Mouse (Mus musculus) CH12.LX (cell line): ENCODE results near the gene Krt20. TPM values are rescaled to one million over a fixed set of nuclear protein-coding genes. Genes with fewer than 3 reads are reported as not detected.

ENCODE experiments used
- DNase-seq: peaks from one replicate; pipeline ENCODE4 v3.0.0-alpha.2; 2013; ENCODE audit errors: extremely low read depth
- H3K27ac ChIP-seq: 2 replicates; pipeline ENCODE4 v1.5.1; 2012; ENCODE audit warnings: low read depth, mild to moderate bottlenecking, control low read depth, moderate library complexity; ENCODE audit not compliant: insufficient read depth
- H3K27me3 ChIP-seq: replicated peaks from 2 replicates; pipeline ENCODE3; 2012; ENCODE audit warnings: inconsistent platforms
- H3K36me3 ChIP-seq, 2 experiments: replicated peaks in 1 of 2; 2 replicates each; pipeline versions ENCODE3 to v1.6.1; 2012; ENCODE audit warnings: inconsistent platforms in 1 of 2, low read length in 1 of 2, mild to moderate bottlenecking in 1 of 2, mixed read lengths in 1 of 2, moderate library complexity in 1 of 2; ENCODE audit not compliant: control insufficient read depth in 1 of 2, insufficient read depth in 1 of 2
- H3K4me1 ChIP-seq, 2 experiments: 2 replicates each; pipeline ENCODE4 v1.6.1; 2012; ENCODE audit warnings: inconsistent platforms in 1 of 2, moderate library complexity in 1 of 2; ENCODE audit not compliant: insufficient read depth in 2 of 2, control insufficient read depth in 1 of 2
- H3K4me2 ChIP-seq: 2 replicates; pipeline ENCODE4 v1.6.1; 2012; ENCODE audit warnings: low read depth, mild to moderate bottlenecking, control low read depth; ENCODE audit not compliant: poor library complexity, insufficient read depth, severe bottlenecking
- H3K4me3 ChIP-seq, 3 experiments: fragments of 150-350 bp in 1 of 3; sonication (generic) in 1 of 3; replicated peaks in 1 of 3; 2 replicates each; pipeline versions ENCODE3 to v1.5.1; 2011 to 2012; ENCODE audit warnings: low read depth in 2 of 3, low read length in 2 of 3, mild to moderate bottlenecking in 2 of 3, moderate library complexity in 2 of 3, control low read depth in 1 of 3, improper control_type of control experiment in 1 of 3, inconsistent platforms in 1 of 3, mixed read lengths in 1 of 3; ENCODE audit not compliant: poor library complexity in 1 of 3
- H3K79me2 ChIP-seq: replicated peaks from 2 replicates; pipeline ENCODE4 v1.6.1; 2012; ENCODE audit warnings: mild to moderate bottlenecking, moderate library complexity; ENCODE audit not compliant: control insufficient read depth, poor library complexity, insufficient read depth, severe bottlenecking; ENCODE audit errors: extremely low read depth
- H3K9ac ChIP-seq: 2 replicates; pipeline ENCODE4 v1.6.1; 2012; ENCODE audit warnings: low read depth, mild to moderate bottlenecking, control low read depth, moderate library complexity; ENCODE audit not compliant: insufficient read depth
- H3K9me3 ChIP-seq: replicated peaks from 2 replicates; pipeline ENCODE3; 2012; ENCODE audit warnings: low read length, inconsistent platforms, mixed read lengths
- BHLHE40 ChIP-seq: IDR thresholded peaks from 2 replicates; pipeline ENCODE4 v1.6.1; 2011; ENCODE audit warnings: mild to moderate bottlenecking, low read depth, low read length, improper control_type of control experiment
- CHD1 ChIP-seq: IDR thresholded peaks from 2 replicates; pipeline ENCODE4 v1.6.1; 2012; ENCODE audit warnings: low read depth, low read length, improper control_type of control experiment, inconsistent platforms
- CHD2 ChIP-seq: IDR thresholded peaks from 2 replicates; pipeline ENCODE4 v1.6.1; 2011; ENCODE audit warnings: low read length, improper control_type of control experiment
- CTCF ChIP-seq, 2 experiments: IDR thresholded peaks in 1 of 2; conservative IDR thresholded peaks in 1 of 2; 2 replicates each; pipeline ENCODE4 v1.5.1; 2011 to 2012; ENCODE audit warnings: low read depth in 2 of 2, low read length in 2 of 2, improper control_type of control experiment in 1 of 2, inconsistent platforms in 1 of 2, mild to moderate bottlenecking in 1 of 2, moderate library complexity in 1 of 2
- E2F4 ChIP-seq: IDR thresholded peaks from 2 replicates; pipeline ENCODE4 v1.6.1; 2011; ENCODE audit warnings: low read depth, low read length, improper control_type of control experiment; ENCODE audit not compliant: insufficient replicate concordance
- ETS1 ChIP-seq: conservative IDR thresholded peaks from 2 replicates; pipeline ENCODE4 v1.6.1; 2012; ENCODE audit warnings: low read depth, mild to moderate bottlenecking, inconsistent platforms, low read length, improper control_type of control experiment, moderate library complexity
- JUND ChIP-seq: conservative IDR thresholded peaks from 2 replicates; pipeline ENCODE4 v1.6.1; 2011; ENCODE audit warnings: low read depth, low read length, improper control_type of control experiment
- KAT2A ChIP-seq: IDR thresholded peaks from 2 replicates; pipeline ENCODE4 v1.6.1; 2012; ENCODE audit warnings: low read length, improper control_type of control experiment, inconsistent platforms; ENCODE audit not compliant: insufficient replicate concordance
- MAX ChIP-seq: IDR thresholded peaks from 2 replicates; pipeline ENCODE4 v1.6.1; 2011; ENCODE audit warnings: low read length, improper control_type of control experiment
- MAZ ChIP-seq: IDR thresholded peaks from 2 replicates; pipeline ENCODE4 v1.6.1; 2012; ENCODE audit warnings: low read depth, mild to moderate bottlenecking, inconsistent platforms, low read length, improper control_type of control experiment, moderate library complexity
- MEF2A ChIP-seq: IDR thresholded peaks from 2 replicates; pipeline ENCODE4 v1.6.1; 2014; ENCODE audit warnings: low read depth, mild to moderate bottlenecking, inconsistent platforms, low read length, improper control_type of control experiment, borderline replicate concordance
- MYC ChIP-seq: IDR thresholded peaks from 2 replicates; pipeline ENCODE4 v1.6.1; 2011; ENCODE audit warnings: low read depth, mild to moderate bottlenecking, improper control_type of control experiment, low read length
- NELFE ChIP-seq: IDR thresholded peaks from 2 replicates; pipeline ENCODE4 v1.6.1; 2011; ENCODE audit warnings: low read depth, low read length, improper control_type of control experiment
- NRF1 ChIP-seq: IDR thresholded peaks from 2 replicates; pipeline ENCODE4 v1.6.1; 2014; ENCODE audit warnings: low read depth, mild to moderate bottlenecking, inconsistent platforms, low read length, improper control_type of control experiment, moderate library complexity
- PAX5 ChIP-seq: IDR thresholded peaks from 2 replicates; pipeline ENCODE4 v1.6.1; 2012; ENCODE audit warnings: low read length, inconsistent platforms, mixed read lengths
- POLR2AphosphoS2 ChIP-seq: IDR thresholded peaks from 2 replicates; pipeline ENCODE4 v1.6.1; 2011; ENCODE audit warnings: low read depth, low read length, improper control_type of control experiment
- RAD21 ChIP-seq: IDR thresholded peaks from 2 replicates; pipeline ENCODE4 v1.6.1; 2011; ENCODE audit warnings: low read depth, mild to moderate bottlenecking, low read length, improper control_type of control experiment, moderate library complexity
- SIN3A ChIP-seq: IDR thresholded peaks from 2 replicates; pipeline ENCODE4 v1.6.1; 2012; ENCODE audit warnings: low read length, improper control_type of control experiment, inconsistent platforms
- TBP ChIP-seq: conservative IDR thresholded peaks from 2 replicates; pipeline ENCODE4 v1.6.1; 2011; ENCODE audit warnings: low read depth, low read length, improper control_type of control experiment
- UBTF ChIP-seq: IDR thresholded peaks from 2 replicates; pipeline ENCODE4 v1.6.1; 2012; ENCODE audit warnings: low read depth, mild to moderate bottlenecking, inconsistent platforms, low read length, improper control_type of control experiment, moderate library complexity
- USF1 ChIP-seq: IDR thresholded peaks from 2 replicates; pipeline ENCODE4 v1.6.1; 2014; ENCODE audit warnings: low read depth, mild to moderate bottlenecking, inconsistent platforms, low read length, improper control_type of control experiment
- USF2 ChIP-seq: conservative IDR thresholded peaks from 2 replicates; pipeline ENCODE4 v1.6.1; 2011; ENCODE audit warnings: low read depth, low read length, improper control_type of control experiment
- ZC3H11A ChIP-seq: IDR thresholded peaks from 2 replicates; pipeline ENCODE4 v1.6.1; 2012; ENCODE audit warnings: low read depth, mild to moderate bottlenecking, inconsistent platforms, low read length, improper control_type of control experiment
- ZMIZ1 ChIP-seq: IDR thresholded peaks from 2 replicates; pipeline ENCODE4 v1.6.1; 2012; ENCODE audit warnings: low read depth, mild to moderate bottlenecking, inconsistent platforms, low read length, improper control_type of control experiment
- ZNF384 ChIP-seq: IDR thresholded peaks from 2 replicates; pipeline ENCODE4 v1.6.1; 2012; ENCODE audit warnings: low read depth, low read length, improper control_type of control experiment, inconsistent platforms
- dilution Hi-C: fragments of 300-500 bp; cut with MboI; formaldehyde crosslinking; loops from 2 replicates; pipeline ENCODE4 v1.14.3; 2020; ENCODE audit warnings: low sequenced_read_pairs; ENCODE audit not compliant: extremely low pct_unique_long_range_greater_than_20kb, extremely low pct_ligation_motif_present
- in situ Hi-C: fragments of 300-500 bp; cut with MboI; formaldehyde crosslinking; loops from 3 replicates; pipeline ENCODE4 v1.14.3; 2019; ENCODE audit warnings: low sequenced_read_pairs, low pct_ligation_motif_present, low pct_unique_long_range_greater_than_20kb, mixed read lengths
- polyA plus RNA-seq: library from polyadenylated mRNA; unstranded; fragments of >175 nt; gene quantifications from 2 replicates; pipeline ENCODE4 v1.2.1, GENCODE M21; 2012; ENCODE audit warnings: low read depth; ENCODE audit not compliant: insufficient read length
- total RNA-seq, 2 experiments: library from RNA; depleted of rRNA; stranded (reverse); fragments of 300-350 nt in 1 of 2; fragments of >200 nt in 1 of 2; gene quantifications; 2 replicates each; pipeline ENCODE4 v1.2.3; 2012 to 2014

The Krt20 gene
- total and polyA plus RNA-seq, 3 experiments, result not detected

DNA sequence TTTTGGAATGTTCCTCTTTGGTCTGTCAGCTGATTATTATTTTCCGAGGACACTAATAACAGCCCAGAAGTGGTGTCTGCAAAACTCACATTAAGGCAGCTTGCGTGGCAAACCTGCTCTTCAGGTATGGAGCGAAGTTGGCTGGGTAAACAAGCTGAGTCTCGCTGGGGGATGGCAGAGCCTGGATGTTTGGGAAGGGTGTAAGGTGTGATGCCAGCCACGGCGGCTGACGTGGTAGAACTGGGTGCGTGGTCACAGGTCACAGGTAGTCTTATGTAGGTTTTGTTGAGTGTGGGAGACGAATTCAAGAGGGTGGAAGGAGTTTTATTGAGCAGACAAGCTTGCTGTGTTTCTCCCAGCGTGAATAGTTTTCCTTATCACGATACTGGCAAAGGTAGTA, 30.6 kb upstream of the Krt20 start:
- H3K4me3 ChIP-seq, result no peak overlapping the region
- H3K9ac ChIP-seq, result no peak overlapping the region
- H3K79me2 ChIP-seq, result no peaks in the 10 kb centered on the region
- H3K9me3 ChIP-seq, result no peaks in the 10 kb centered on the region
- H3K27me3 ChIP-seq, result peaks cover 84% of the 10 kb centered on the region
- no peak overlapping the region for H3K4me2 ChIP-seq
- H3K4me1 ChIP-seq, result no peaks in the 10 kb centered on the region
- H3K36me3 ChIP-seq, result no peaks in the 10 kb centered on the region
- TF ChIP-seq NRF1 (no peak), MAX (no peak), MAZ (no peak), POLR2AphosphoS2 (no peak), CHD2 (no peak), MEF2A (no peak), CHD1 (no peak), KAT2A (no peak), USF2 (no peak), USF1 (no peak), JUND (no peak), SIN3A (no peak), ETS1 (no peak), E2F4 (no peak), RAD21 (no peak)
- no peak for DNase-seq
- H3K27ac ChIP-seq, result no peak overlapping the region
- in situ Hi-C loops (loop anchor here (10.0 kb wide), 2 partner anchors 536 to 826 kb away; no protein-coding TSS in a partner anchor), dilution Hi-C loops (no loop called here)

DNA sequence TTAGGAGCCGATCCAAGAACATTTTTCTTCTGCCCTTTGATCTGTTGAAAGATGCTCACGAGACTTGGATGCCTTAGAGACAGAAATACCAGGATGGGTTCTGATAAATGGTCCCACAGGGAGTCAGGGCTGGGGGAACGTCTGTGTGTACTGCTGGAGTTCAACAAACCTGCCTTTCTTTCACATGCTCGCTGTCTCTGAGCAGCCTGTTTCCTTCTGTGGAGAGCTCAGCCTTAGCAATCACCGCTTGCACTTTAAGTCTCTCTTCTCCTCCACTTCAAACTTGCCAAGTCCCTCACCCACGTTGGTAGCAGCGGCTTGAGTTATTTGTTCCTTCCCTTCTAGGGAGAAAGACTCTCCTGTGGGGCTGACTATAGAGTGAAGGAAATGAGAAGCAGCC, 28.4 kb upstream of the Krt20 start:
- Histone ChIP-seq H3K4me2 (no peak overlapping the region), H3K27me3 (peaks cover 89% of the 10 kb centered on the region), H3K4me1 (no peaks in the 10 kb centered on the region), H3K27ac (no peak overlapping the region), H3K36me3 (no peaks in the 10 kb centered on the region), H3K79me2 (no peaks in the 10 kb centered on the region), H3K9ac (no peak overlapping the region), H3K4me3 (no peak overlapping the region), H3K9me3 (no peaks in the 10 kb centered on the region)
- dilution Hi-C loops, result no loop called here
- in situ Hi-C loops, result loop anchor here (10.0 kb wide), 2 partner anchors 538 to 828 kb away; no protein-coding TSS in a partner anchor
- no peak for DNase-seq
- TF ChIP-seq CHD2 (no peak), TBP (no peak), MYC (no peak), PAX5 (no peak), BHLHE40 (no peak), NELFE (no peak), UBTF (no peak), USF2 (no peak), NRF1 (no peak), ZMIZ1 (no peak), ZC3H11A (no peak), ZNF384 (no peak), POLR2AphosphoS2 (no peak), ETS1 (no peak), SIN3A (no peak), CTCF (conservative IDR thresholded peaks at IDR 0.05 in 1 of 2, IDR thresholded peaks at IDR 0.05 in 1 of 2; ENCODE audit: low read depth in 2 of 2, low read length in 2 of 2) (no peak)
